Mouse (Mus musculus) heart, adult 2 months (tissue): ENCODE data around the gene Kyat1. TPM values are rescaled to one million over a fixed set of nuclear protein-coding genes. Genes with fewer than 3 reads are reported as not detected.

ENCODE experiments used
- DNase-seq, 2 experiments: peaks; one replicate each; pipeline ENCODE4 v3.0.0; 2021
- H3K27ac ChIP-seq: fragments of 200-600 bp; 2 replicates; pipeline ENCODE4 v1.8.1; 2022
- H3K27me3 ChIP-seq: fragments of 200-500 bp; 2 replicates; pipeline ENCODE4 v1.6.1; 2012; ENCODE audit warnings: mild to moderate bottlenecking, low read length, inconsistent platforms, mixed read lengths; ENCODE audit not compliant: control insufficient read depth, insufficient read depth
- H3K36me3 ChIP-seq: fragments of 200-500 bp; 2 replicates; pipeline ENCODE4 v1.6.1; 2012; ENCODE audit warnings: low read length, inconsistent platforms; ENCODE audit not compliant: control insufficient read depth, insufficient read depth
- H3K4me1 ChIP-seq: fragments of 200-500 bp; 2 replicates; pipeline ENCODE4 v1.6.1; 2011; ENCODE audit warnings: low read length; ENCODE audit not compliant: control insufficient read depth, insufficient read depth
- H3K4me3 ChIP-seq: fragments of 200-600 bp; 2 replicates; pipeline ENCODE4 v1.8.1; 2022
- H3K79me2 ChIP-seq: fragments of 200-500 bp; replicated peaks from 2 replicates; pipeline ENCODE4 v1.6.1; 2012; ENCODE audit warnings: mild to moderate bottlenecking, inconsistent platforms, low read length, moderate library complexity, mixed read lengths; ENCODE audit not compliant: control insufficient read depth, insufficient read depth
- H3K9ac ChIP-seq: fragments of 200-500 bp; 2 replicates; pipeline ENCODE4 v1.6.1; 2012; ENCODE audit warnings: low read depth, mild to moderate bottlenecking, control low read depth, inconsistent platforms, low read length, mixed read lengths
- CTCF ChIP-seq: fragments of 200-600 bp; IDR thresholded peaks from 2 replicates; pipeline ENCODE4 v1.8.1; 2022; ENCODE audit warnings: antibody characterized with exemption, mild to moderate bottlenecking, moderate library complexity
- EP300 ChIP-seq: fragments of 200-500 bp; IDR thresholded peaks from 2 replicates; pipeline ENCODE4 v1.6.1; 2011; ENCODE audit warnings: low read depth, low read length, control low read depth; ENCODE audit not compliant: insufficient read depth
- POLR2A ChIP-seq: fragments of 200-500 bp; IDR thresholded peaks from 2 replicates; pipeline ENCODE4 v1.6.1; 2011; ENCODE audit warnings: mild to moderate bottlenecking, low read depth, low read length, control low read depth; ENCODE audit not compliant: insufficient read depth
- WGBS: fragments of 180-500 bp; shearing (Covaris S2); methylation state at CpG from one replicate; pipeline ENCODE4 v1.1.7; 2018; 5-methylcytosine and 5-hydroxymethylcytosine counted together
- intact Hi-C: fragments of 180-260 bp; cut with DNase I; formaldehyde crosslinking; loops from one replicate; pipeline ENCODE4 v1.15.1; 2025
- polyA plus RNA-seq: library from polyadenylated mRNA; depleted of rRNA; stranded (reverse); fragments of >200 nt; gene quantifications from 2 replicates; pipeline ENCODE4 v1.2.3, GENCODE M21; 2012
- total RNA-seq, 2 experiments: library from RNA; stranded (reverse); gene quantifications; 2 replicates each; pipeline ENCODE4 v1.2.3; 2021

The Kyat1 gene
- total and polyA plus RNA-seq, 3 experiments: 32.1 to 57.5 (median 35.7) TPM

GRCm38 (mm10) chr2:30200388-30200925 is 5.2 kb downstream of the Kyat1 start:
- 61% methylated on average over 5 of the region's 5 CpGs for WGBS
- intact Hi-C loops: no loop called here
- Histone ChIP-seq H3K27me3 (no peaks in the 10 kb centered on the region), H3K79me2 (no peaks in the 10 kb centered on the region; the same call in 1 of the 2 replicates), H3K27ac (no peak overlapping the region), H3K4me3 (no peak overlapping the region), H3K4me1 (peaks cover 1% of the 10 kb centered on the region; the same call in 1 of the 2 replicates), H3K9ac (no peak overlapping the region), H3K36me3 (no peaks in the 10 kb centered on the region)
- no peak for DNase-seq
- no peak for TF ChIP-seq POLR2A
- no peak for TF ChIP-seq CTCF
- no peak for TF ChIP-seq EP300

GRCm38 (mm10) chr2:30199984-30200383 is 5.7 kb downstream of the Kyat1 start:
- DNase-seq: no peak
- no peaks in the 10 kb centered on the region for H3K36me3 ChIP-seq
- no peak overlapping the region for H3K9ac ChIP-seq
- H3K27ac ChIP-seq: no peak overlapping the region
- intact Hi-C loops: no loop called here
- 67% methylated on average over 1 of the region's 1 CpGs for whole genome bisulfite sequencing
- no peaks in the 10 kb centered on the region; the same call in 1 of the 2 replicates for H3K79me2 ChIP-seq
- no peaks in the 10 kb centered on the region for H3K27me3 ChIP-seq
- H3K4me1 ChIP-seq: peaks cover 1% of the 10 kb centered on the region; the same call in 1 of the 2 replicates
- TF ChIP-seq POLR2A (no peak), CTCF (no peak), EP300 (no peak)
- no peak overlapping the region for H3K4me3 ChIP-seq

GRCm38 (mm10) chr2:30198021-30198420 is 7.6 kb downstream of the Kyat1 start:
- Histone ChIP-seq H3K27ac (no peak overlapping the region), H3K4me3 (no peak overlapping the region), H3K79me2 (no peaks in the 10 kb centered on the region), H3K27me3 (no peaks in the 10 kb centered on the region), H3K9ac (no peak overlapping the region), H3K4me1 (no peaks in the 10 kb centered on the region), H3K36me3 (no peaks in the 10 kb centered on the region)
- WGBS: 67% methylated on average over 4 of the region's 4 CpGs
- intact Hi-C loops: no loop called here
- TF ChIP-seq CTCF (no peak), POLR2A (no peak), EP300 (no peak)
- no peak for DNase-seq

GRCm38 (mm10) chr2:30194656-30195055 is 11.0 kb downstream of the Kyat1 start:
- WGBS: 73% methylated on average over 3 of the region's 3 CpGs
- Histone ChIP-seq H3K27me3 (no peaks in the 10 kb centered on the region), H3K27ac (no peak overlapping the region), H3K9ac (no peak overlapping the region), H3K4me1 (no peaks in the 10 kb centered on the region), H3K36me3 (no peaks in the 10 kb centered on the region), H3K79me2 (no peaks in the 10 kb centered on the region), H3K4me3 (no peak overlapping the region)
- intact Hi-C loops: no loop called here
- TF ChIP-seq POLR2A (no peak), CTCF (no peak), EP300 (no peak)
- DNase-seq: no peak

- no peak for DNase-seq
- intact Hi-C loops: no loop called here
- WGBS: 85% methylated on average over 12 of the region's 12 CpGs
- no peak overlapping the region for H3K9ac ChIP-seq
- no peaks in the 10 kb centered on the region for H3K27me3 ChIP-seq
- TF ChIP-seq EP300 (no peak), CTCF (no peak), POLR2A (no peak)
- no peaks in the 10 kb centered on the region for H3K4me1 ChIP-seq
- H3K27ac ChIP-seq: no peak overlapping the region
- no peaks in the 10 kb centered on the region for H3K36me3 ChIP-seq
- H3K4me3 ChIP-seq: no peak overlapping the region
- H3K79me2 ChIP-seq: no peaks in the 10 kb centered on the region
These were observed 13.7 kb downstream of the Kyat1 start for GRCm38 (mm10) chr2:30191790-30192580.

- no peak for TF ChIP-seq EP300
- no peak for TF ChIP-seq POLR2A
- TF ChIP-seq CTCF: no peak
- Histone ChIP-seq H3K36me3 (no peaks in the 10 kb centered on the region), H3K4me1 (no peaks in the 10 kb centered on the region), H3K27me3 (no peaks in the 10 kb centered on the region), H3K9ac (no peak overlapping the region), H3K79me2 (no peaks in the 10 kb centered on the region), H3K4me3 (no peak overlapping the region), H3K27ac (no peak overlapping the region)
- no peak for DNase-seq
- 71% methylated on average over 3 of the region's 3 CpGs for WGBS
- intact Hi-C loops: no loop called here
These were observed 20.0 kb downstream of the Kyat1 start for GRCm38 (mm10) chr2:30185681-30186080.
